19 mouse cellular contexts compared by ENCODE assay signal in genomic region chr17:80631028-80631427, GRCm38 (mm10). TPM values are rescaled to one million over a fixed set of nuclear protein-coding genes. Genes with fewer than 3 reads are reported as not detected.
"Had no signal": no experiment of that assay in that cellular context is flagged by ENCODE, and none has a peak within 500 bp of the region (broad histone marks: within the 10 kb centered on the region; RNA-seq: fewer than 3 reads in every experiment).

No protein-coding gene starts in this region.

- H3K27ac ChIP-seq: lung, embryonic 15.5 days; midbrain, embryonic 10.5 days; midbrain, embryonic 12.5 days; neural tube, embryonic 13.5 days; neural tube, embryonic 15.5 days; stomach, embryonic 15.5 days had no signal

- H3K27me3 ChIP-seq: lung, embryonic 15.5 days; midbrain, embryonic 12.5 days; neural tube, embryonic 13.5 days; neural tube, embryonic 15.5 days; stomach, embryonic 15.5 days had no signal

- H3K4me3 ChIP-seq: lung, embryonic 15.5 days; midbrain, embryonic 10.5 days; midbrain, embryonic 12.5 days; myocyte; neural tube, embryonic 13.5 days; neural tube, embryonic 15.5 days; stomach, embryonic 15.5 days had no signal

- H3K9me3 ChIP-seq: lung, embryonic 15.5 days; midbrain, embryonic 10.5 days; midbrain, embryonic 12.5 days; neural tube, embryonic 13.5 days; neural tube, embryonic 15.5 days; stomach, embryonic 15.5 days had no signal

- DNase-seq: liver, postnatal 0 days; lung, adult 2 months; lung, postnatal 14 days; lung, postnatal 4 days; midbrain, embryonic 14.5 days; right cerebral cortex, postnatal 14 days; thymus, adult 2 months; thymus, postnatal 25 days; thymus, postnatal 4 days had no signal

- H3K4me1 ChIP-seq: lung, embryonic 15.5 days; midbrain, embryonic 10.5 days; midbrain, embryonic 12.5 days; neural tube, embryonic 13.5 days; neural tube, embryonic 15.5 days; stomach, embryonic 15.5 days had no signal

- ATAC-seq: liver, postnatal 0 days; lung, postnatal 0 days; midbrain, embryonic 16.5 days had no signal

- H3K4me2 ChIP-seq: lung, embryonic 15.5 days; midbrain, embryonic 12.5 days; neural tube, embryonic 13.5 days; neural tube, embryonic 15.5 days; stomach, embryonic 15.5 days had no signal

- H3K9ac ChIP-seq: liver, postnatal 0 days; lung, embryonic 15.5 days; midbrain, embryonic 12.5 days; neural tube, embryonic 13.5 days; neural tube, embryonic 15.5 days; stomach, embryonic 15.5 days had no signal

RNA-seq across cellular contexts. Expression of gene Cdkl4, which starts 53.4 kb away (rescaled TPM):
- total RNA-seq: megakaryocyte-erythroid progenitor cell, adult 5-6 weeks had no signal
